Mouse (Mus musculus): ENCODE results near the gene Pih1d3.

The Pih1d3 gene

DNA sequence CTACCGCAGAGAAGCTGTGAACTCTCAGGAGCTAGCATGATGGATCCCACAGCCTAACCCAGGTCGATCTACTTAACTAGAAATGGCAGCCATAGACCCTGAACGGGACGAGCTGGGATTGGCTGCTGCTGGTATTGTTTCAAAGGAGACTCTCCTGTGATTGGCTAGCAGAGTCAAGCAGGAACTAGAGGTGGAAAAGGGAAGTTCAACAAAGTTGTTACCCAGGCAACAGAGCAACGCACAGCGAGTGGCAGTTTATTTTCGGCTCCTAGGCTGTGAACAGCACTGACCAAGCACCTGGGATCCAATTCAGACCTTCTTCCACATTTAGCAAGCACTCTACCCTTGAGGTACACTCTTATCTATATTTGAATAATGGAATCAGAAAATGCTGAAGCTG, at the start of gene Pih1d3, which contains the start of gene 4931428L18Rik:
Gene Pih1d3, plus strand, starts transcription at position 275 of the 400 bp plus-strand sequence.
Gene 4931428L18Rik, minus strand, starts transcription at position 121 of the 400 bp plus-strand sequence.
- DNase-seq: peak in 1 of 2 experiments; percentile 17

DNA sequence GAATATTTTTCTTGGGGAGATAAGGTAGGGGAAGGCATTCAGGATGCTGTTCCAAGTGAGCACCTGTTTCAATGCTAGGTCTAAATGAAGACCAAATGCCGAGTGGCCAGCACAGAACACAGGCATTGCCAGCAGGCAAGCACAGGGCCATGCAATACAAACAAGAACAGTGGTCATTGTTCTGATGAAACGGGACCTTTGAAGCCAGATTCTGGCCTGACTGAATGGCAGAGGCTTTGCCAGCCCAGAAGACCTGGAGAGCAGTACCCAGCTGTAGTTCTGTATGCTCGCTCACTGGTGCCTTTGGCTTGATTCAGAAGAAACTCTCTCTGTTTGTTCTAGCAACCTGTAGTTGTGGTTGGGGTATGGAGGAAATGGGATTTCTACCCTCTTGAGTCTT, 47.2 kb upstream of the Pih1d3 start:
- no peak for DNase-seq

DNA sequence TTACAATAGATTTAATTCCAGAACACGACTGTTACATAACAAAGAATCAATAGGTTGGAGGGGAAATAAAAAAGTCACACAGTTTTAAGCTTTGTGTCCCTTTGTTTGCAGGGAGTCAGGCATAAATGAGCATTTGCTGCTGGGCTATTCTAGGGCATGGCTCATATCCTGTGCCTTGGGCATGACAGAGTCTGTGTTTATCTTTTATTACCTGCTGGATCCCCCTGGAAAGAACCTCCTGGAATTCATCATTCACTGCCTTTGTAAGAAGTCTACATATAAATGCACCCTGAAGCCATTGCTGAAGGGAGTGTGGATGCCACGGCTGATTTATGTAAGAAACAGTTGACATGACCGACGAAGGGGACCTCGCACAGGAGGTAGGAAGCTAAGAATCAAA, 46.5 kb upstream of the Pih1d3 start, which contains the start of gene Lgsn:
Gene Lgsn, plus strand, starts transcription at position 301 of the 400 bp plus-strand sequence.
- DNase-seq: no peak

DNA sequence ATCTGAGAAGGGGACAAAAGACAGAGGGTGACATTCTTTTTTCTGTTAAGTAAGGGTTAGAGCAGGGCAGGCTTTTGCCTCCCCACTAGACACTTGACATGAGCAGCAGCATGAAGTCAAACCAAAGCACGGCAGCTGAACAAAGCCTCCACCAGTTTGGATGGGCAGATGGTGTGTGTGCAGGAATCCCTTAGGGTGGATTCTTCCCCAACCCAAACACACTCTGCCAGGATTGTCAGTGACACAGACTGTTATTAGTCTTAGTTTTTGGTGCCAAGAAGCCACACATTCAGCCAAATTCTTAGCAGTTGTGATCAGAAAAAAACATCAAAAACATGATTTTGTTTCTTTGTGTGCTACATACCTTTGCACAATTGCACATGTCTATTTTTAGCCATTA, 44.4 kb upstream of the Pih1d3 start:
- no peak for DNase-seq

DNA sequence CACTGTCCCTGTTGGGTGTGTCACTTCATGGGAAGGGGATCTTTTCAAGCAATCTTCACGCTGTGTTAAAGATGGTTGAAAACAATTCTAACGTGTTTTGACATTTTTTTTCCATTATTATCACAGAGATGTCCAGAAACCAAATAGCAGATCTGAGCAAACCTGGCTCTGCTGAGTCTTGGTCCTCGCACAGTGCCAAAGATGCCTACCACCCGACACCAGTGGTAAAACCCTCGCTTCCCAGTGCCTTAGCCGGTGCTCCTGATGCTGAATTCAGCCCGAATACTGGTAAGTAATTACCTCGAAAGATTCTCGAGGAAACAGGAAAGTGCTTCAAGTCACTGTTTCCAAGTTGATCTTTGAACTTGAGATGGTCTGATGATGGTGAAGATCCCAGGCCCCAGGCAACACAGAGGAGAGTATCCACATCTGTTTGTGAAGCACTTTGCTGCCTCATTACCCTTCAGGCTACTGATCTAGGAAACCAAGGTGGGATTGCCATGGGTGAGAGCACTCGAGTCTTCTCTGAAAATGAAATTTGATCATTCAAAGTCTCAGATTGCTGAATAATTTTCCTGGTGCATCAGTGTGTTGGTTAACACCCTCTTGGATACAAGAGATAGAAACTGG, 32.3 kb upstream of the Pih1d3 start:
- no peak for DNase-seq

DNA sequence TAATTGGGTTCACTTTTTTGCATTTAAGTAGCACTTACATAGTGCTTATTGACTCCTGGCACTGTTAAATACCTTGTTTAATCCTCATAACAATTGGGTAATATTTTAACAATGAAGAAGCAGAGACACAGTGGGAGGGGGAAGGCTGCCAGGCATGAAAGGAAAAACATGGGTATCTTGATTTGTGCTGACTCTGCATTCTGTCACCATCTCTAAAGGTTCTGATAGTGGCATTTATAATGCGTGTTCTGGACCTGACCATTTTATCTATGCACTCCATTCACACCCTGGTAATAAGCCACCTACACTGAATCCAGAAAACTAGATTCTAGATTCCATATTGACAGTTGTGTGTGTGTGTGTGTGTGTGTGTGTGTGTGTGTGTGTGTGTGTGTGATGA, 27.0 kb upstream of the Pih1d3 start:
- DNase-seq: no peak

DNA sequence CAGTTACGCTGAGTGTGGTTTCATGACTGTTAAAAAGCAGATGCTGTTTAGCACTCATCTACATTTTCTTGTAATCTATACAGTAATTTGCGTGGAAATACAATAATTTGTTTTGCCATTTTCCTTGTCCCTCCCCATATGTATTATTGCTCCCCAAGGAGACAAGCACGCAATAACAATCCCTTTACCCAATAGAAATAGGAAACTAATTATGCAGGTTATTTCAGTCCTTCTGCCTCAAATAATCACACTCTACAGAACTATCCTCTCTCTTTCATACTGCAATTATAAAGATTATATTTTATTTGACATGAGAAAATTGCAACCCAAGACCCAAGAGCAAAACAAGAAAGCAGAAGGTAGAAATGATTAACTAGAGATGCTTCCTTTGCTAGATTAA, 25.7 kb upstream of the Pih1d3 start:
- DNase-seq: no peak

DNA sequence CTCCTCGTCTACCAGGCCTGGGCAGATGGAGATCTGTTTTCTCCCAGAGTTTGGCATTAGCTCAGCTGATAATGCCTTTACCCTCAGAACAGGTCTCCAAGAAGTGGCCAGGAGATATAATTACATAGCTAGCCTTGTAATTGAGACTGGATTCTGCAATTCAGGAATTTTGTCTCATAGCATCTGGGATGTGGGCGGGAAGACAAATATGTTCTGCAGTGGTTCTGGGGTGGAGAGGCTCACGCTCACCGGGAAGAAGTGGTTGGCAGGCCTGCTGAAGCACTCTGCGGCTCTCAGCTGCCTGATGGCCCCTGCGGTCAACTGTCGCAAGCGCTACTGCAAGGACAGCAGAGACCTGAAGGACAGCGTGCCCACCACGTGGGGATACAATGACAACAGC, 18.9 kb upstream of the Pih1d3 start:
- DNase-seq: no peak

DNA sequence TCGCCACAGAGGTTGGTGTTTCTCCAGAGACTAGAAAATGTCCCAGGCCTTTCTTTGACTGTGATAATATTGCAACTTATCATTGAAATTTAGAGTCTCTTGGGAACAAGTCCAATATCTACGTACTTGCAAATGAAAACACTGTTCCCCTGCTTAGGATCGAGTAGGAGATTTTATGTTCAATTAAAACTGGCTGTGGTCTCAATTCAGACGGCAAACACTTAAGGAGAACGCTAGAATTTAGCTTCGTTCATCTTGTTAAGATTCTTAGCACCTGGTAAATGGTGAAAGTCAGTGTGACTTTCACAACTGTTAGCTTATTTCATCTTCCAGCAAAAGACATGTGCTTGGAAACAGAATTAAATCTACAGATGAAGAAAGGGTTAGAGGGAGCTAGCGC, 17.3 kb upstream of the Pih1d3 start:
- no peak for DNase-seq

DNA sequence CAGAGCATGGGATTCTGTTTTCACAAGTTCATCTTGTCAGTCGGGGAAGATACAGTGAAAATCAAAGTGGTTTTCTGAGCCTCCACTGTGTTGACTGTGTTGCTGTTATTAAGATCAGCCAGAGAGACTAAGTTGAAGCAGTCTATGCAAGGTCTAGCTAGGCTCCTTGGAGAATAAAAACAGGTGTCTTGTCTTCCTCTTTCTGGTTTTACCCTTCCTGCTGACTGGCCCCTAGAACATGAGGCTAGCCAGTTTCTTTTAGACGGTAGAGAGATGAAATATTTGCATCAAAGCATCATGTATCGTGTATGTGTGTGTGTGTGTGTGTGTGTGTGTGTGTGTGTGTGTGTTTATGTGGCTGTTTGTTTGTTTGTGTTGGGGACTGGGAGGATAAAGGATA, 16.9 kb upstream of the Pih1d3 start:
- DNase-seq: no peak

DNA sequence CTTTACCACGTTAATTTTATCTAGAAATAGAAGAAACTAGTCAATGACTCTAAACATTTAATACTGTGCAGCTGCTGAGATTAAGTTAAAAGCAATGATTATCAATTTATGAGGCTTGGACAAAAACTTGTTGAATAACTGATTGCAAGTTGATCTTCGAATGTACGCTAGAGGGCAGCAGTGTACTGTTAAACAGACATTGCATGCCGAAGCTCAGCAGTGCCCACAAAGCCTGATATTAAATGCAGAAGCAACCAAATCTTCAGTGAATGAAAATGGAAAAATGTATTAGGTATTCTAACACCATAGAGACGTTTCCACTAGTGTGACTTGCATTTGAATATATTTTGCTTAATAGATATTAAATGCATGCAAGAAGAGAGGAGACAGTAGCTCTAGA, 12.5 kb upstream of the Pih1d3 start:
- DNase-seq: no peak

DNA sequence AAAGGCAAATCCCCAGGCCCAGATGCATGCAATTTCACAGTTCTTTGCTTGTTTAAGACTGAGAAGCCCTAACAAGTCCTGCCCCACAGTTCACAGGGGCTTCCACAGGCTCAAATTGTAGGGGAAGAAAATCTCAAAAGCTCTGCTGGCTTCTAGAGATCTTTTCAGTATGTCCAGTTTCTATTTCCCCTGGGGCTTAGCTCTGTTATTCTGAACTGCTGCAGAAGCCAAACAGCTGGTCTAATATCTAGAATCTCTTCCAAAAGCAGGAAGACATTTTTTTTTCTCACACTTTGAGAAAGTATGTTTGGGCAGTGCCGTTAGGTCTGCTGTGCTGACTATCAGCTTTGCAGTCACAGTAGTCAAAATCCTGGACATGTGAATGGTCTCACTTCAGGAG, 7.8 kb upstream of the Pih1d3 start:
- DNase-seq: no peak

DNA sequence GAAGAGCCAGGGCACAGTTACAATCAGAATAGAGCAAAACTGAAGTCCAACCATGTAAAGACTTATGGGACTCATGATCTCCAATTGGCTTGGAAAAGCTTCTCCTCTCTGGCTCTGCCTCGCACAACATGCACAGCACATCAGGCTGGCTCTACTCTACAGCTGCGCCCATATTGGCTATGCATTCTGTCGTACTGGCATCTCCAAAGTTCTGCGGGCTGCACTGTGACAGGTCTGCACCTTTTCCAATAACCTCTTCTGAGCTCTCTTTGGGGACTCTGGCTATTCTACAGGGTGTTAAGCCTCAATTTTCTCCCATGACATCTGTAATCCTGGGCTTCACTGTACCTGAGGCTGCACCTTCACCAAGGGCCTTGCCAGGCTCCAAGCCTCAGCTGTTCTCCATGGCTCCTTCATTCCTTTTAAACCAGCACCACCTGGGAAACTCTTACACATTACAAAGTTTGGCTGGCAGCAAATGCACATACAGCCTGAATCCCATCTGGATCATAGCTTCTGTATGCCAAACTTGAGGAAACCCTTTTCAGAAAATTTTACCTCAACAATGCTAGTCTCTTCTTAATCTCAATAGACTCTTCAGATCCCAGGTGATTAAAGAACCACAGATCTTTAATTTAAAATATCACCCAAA, 1.9 kb upstream of the Pih1d3 start:
- DNase-seq: no peak

DNA sequence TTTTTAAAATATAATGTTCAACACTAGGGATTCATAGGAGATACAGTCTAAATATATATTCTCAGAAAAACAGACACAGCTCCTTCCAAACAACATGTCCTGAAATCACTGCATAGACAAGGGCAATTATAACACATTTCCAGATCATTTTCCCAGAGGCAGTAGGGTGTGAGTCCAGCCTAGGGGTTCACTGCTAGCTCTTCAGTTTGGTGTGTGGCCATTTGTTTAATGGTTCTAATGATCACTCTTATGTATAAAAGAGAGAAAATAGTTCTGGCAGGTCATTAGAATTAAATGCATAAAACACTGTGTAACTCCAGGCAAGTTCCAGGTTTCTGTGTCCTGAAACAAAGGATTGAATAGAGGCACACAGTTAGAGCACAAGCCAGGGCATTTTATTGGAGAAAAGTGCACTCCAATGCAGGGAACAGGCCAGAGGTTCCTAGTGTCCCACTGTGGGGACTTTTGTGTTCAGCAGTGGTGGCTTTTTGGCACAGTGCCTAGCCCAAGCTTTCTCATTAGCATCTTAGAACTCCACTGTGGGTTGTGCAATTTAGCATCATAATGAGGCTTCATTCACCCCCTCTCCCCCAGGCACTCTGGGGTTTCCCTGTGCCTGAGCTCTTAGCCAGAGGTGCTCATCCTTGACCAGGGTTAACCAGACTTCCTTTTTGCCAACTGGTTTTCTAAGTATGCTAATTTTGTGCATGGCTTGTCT, 10.8 kb downstream of the Pih1d3 start:
- no peak for DNase-seq

DNA sequence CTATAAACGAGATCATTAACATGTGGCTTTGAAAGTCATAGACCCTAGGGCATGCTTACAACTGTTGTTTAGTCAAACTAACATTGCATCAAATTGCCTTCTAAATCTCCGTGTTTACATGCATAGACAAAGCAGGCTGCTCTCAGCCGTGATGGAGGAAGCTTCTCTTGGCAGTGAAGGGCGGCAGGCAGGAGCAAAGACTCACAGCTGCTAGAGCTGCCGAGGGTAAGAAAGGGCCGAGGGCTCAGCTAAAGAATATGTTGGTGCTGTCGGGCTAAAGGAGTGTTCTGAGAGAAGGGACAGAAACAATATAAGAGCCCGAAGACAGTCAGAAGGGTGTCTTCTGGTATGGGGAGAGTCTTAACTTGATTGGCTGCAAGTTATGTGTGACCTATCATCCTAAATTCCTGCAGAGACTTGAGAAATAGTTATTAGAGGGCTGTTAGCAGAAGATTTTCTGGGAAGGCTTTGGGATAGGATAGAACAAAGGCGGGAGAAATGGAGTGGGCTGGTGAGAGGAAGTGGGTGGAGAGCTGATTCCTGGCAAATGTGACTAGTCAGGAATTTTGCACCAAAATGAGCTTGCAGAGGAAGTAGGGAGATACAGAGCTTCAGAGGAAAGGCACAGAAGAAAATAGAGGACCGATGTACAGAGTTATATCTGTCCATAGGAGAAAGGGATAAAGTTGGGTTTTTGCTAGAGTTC, 37.7 kb downstream of the Pih1d3 start:
- no peak for DNase-seq

All from thymus, adult 18-20 months (tissue).